Mouse (Mus musculus): Measurements from ENCODE around the gene Rhbg. TPM values are rescaled to one million over a fixed set of nuclear protein-coding genes. Genes with fewer than 3 reads are reported as not detected.

Rhbg gene
- polyA plus RNA-seq, 1 experiment from 2014 or later, result 0.48 TPM

GRCm38 (mm10) chr3:88208226-88208720, 46.2 kb downstream of the Rhbg start:
- H3K9ac ChIP-seq, result peak overlapping the region; percentile 96
- ATAC-seq (ENCODE audit: low FRiP score), result no peak
- H3K4me3 ChIP-seq (replicated peaks; ENCODE audit: low read length), result peak overlapping the region; percentile 68
- no peaks in the 10 kb centered on the region for H3K9me3 ChIP-seq (ENCODE audit: control insufficient read depth, low read length)
- H3K4me1 ChIP-seq (replicated peaks; ENCODE audit: control insufficient read depth, insufficient read depth, low read length), result peaks cover 54% of the 10 kb centered on the region
- H3K4me2 ChIP-seq (replicated peaks), result peak overlapping the region; percentile 94
- H3K27me3 ChIP-seq (ENCODE audit: control insufficient read depth, insufficient read depth, low read length), result peaks cover 22% of the 10 kb centered on the region
- peak; percentile 23 for DNase-seq (ENCODE audit: low spot score)
- H3K27ac ChIP-seq, result peak overlapping the region; percentile 98
- H3K36me3 ChIP-seq (replicated peaks; ENCODE audit: control insufficient read depth, insufficient read depth), result no peaks in the 10 kb centered on the region; the same call in none of the 2 replicates
- 2% methylated on average over 3 of the region's 3 CpGs for WGBS

GRCm38 (mm10) chr3:88207451-88208100, 46.9 kb downstream of the Rhbg start:
- Histone ChIP-seq H3K27me3 (ENCODE audit: control insufficient read depth, insufficient read depth, low read length) (peaks cover 22% of the 10 kb centered on the region), H3K9ac (peak overlapping the region; percentile 96), H3K27ac (peak overlapping the region; percentile 98), H3K4me3 (replicated peaks; ENCODE audit: low read length) (peak overlapping the region; percentile 68), H3K9me3 (ENCODE audit: control insufficient read depth, low read length) (no peaks in the 10 kb centered on the region), H3K4me1 (replicated peaks; ENCODE audit: control insufficient read depth, insufficient read depth, low read length) (peaks cover 60% of the 10 kb centered on the region), H3K4me2 (replicated peaks) (peak overlapping the region; percentile 94), H3K36me3 (replicated peaks; ENCODE audit: control insufficient read depth, insufficient read depth) (no peaks in the 10 kb centered on the region; the same call in none of the 2 replicates)
- DNase-seq (ENCODE audit: low spot score) (peak; percentile 52), ATAC-seq (ENCODE audit: low FRiP score) (no peak; the same call in 1 of the 2 replicates)
- 1% methylated on average over 14 of the region's 15 CpGs for WGBS

GRCm38 (mm10) chr3:88206901-88207371, 47.6 kb downstream of the Rhbg start:
- DNase-seq (ENCODE audit: low spot score) (peak; percentile 62), ATAC-seq (ENCODE audit: low FRiP score) (peak; percentile 15; the same call in 1 of the 2 replicates)
- Histone ChIP-seq H3K9me3 (ENCODE audit: control insufficient read depth, low read length) (no peaks in the 10 kb centered on the region), H3K27me3 (ENCODE audit: control insufficient read depth, insufficient read depth, low read length) (peaks cover 23% of the 10 kb centered on the region), H3K4me3 (replicated peaks; ENCODE audit: low read length) (peak overlapping the region; percentile 68), H3K9ac (peak overlapping the region; percentile 96), H3K36me3 (replicated peaks; ENCODE audit: control insufficient read depth, insufficient read depth) (no peaks in the 10 kb centered on the region; the same call in none of the 2 replicates), H3K4me2 (replicated peaks) (peak overlapping the region; percentile 94), H3K27ac (peak overlapping the region; percentile 98), H3K4me1 (replicated peaks; ENCODE audit: control insufficient read depth, insufficient read depth, low read length) (peaks cover 62% of the 10 kb centered on the region)
- WGBS, result 0% methylated on average over 14 of the region's 14 CpGs

- WGBS, result 1% methylated on average over 3 of the region's 3 CpGs
- no peaks in the 10 kb centered on the region for H3K9me3 ChIP-seq (ENCODE audit: control insufficient read depth, low read length)
- H3K27ac ChIP-seq, result peak overlapping the region; percentile 98
- peaks cover 60% of the 10 kb centered on the region for H3K4me1 ChIP-seq (replicated peaks; ENCODE audit: control insufficient read depth, insufficient read depth, low read length)
- H3K4me3 ChIP-seq (replicated peaks; ENCODE audit: low read length), result peak overlapping the region; percentile 68
- H3K36me3 ChIP-seq (replicated peaks; ENCODE audit: control insufficient read depth, insufficient read depth), result no peaks in the 10 kb centered on the region; the same call in none of the 2 replicates
- H3K4me2 ChIP-seq (replicated peaks), result peak overlapping the region; percentile 94
- H3K9ac ChIP-seq, result peak overlapping the region; percentile 96
- H3K27me3 ChIP-seq (ENCODE audit: control insufficient read depth, insufficient read depth, low read length), result peaks cover 28% of the 10 kb centered on the region
- ATAC-seq (ENCODE audit: low FRiP score) (peak; percentile 12; the same call in 1 of the 2 replicates), DNase-seq (ENCODE audit: low spot score) (peak; percentile 51)
Observed at GRCm38 (mm10) chr3:88206500-88206899, 48.0 kb downstream of the Rhbg start.

- peak overlapping the region; percentile 94 for H3K4me2 ChIP-seq (replicated peaks)
- peaks cover 28% of the 10 kb centered on the region for H3K27me3 ChIP-seq (ENCODE audit: control insufficient read depth, insufficient read depth, low read length)
- under 1% methylated on average over 8 of the region's 8 CpGs for WGBS
- H3K4me3 ChIP-seq (replicated peaks; ENCODE audit: low read length), result peak overlapping the region; percentile 68
- H3K9ac ChIP-seq, result peak overlapping the region; percentile 96
- peak; percentile 67 for ATAC-seq (ENCODE audit: low FRiP score)
- no peaks in the 10 kb centered on the region for H3K9me3 ChIP-seq (ENCODE audit: control insufficient read depth, low read length)
- peak overlapping the region; percentile 98 for H3K27ac ChIP-seq
- DNase-seq (ENCODE audit: low spot score), result peak; percentile 71
- H3K4me1 ChIP-seq (replicated peaks; ENCODE audit: control insufficient read depth, insufficient read depth, low read length), result peaks cover 61% of the 10 kb centered on the region
- no peaks in the 10 kb centered on the region; the same call in none of the 2 replicates for H3K36me3 ChIP-seq (replicated peaks; ENCODE audit: control insufficient read depth, insufficient read depth)
Observed at GRCm38 (mm10) chr3:88205563-88206491, 48.7 kb downstream of the Rhbg start.

- H3K9ac ChIP-seq, result peak overlapping the region; percentile 38
- WGBS, result 9% methylated on average over 4 of the region's 4 CpGs
- H3K36me3 ChIP-seq (replicated peaks; ENCODE audit: control insufficient read depth, insufficient read depth), result no peaks in the 10 kb centered on the region; the same call in 1 of the 2 replicates
- H3K4me3 ChIP-seq (replicated peaks; ENCODE audit: low read length), result no peak overlapping the region
- peak; percentile 41 for DNase-seq (ENCODE audit: low spot score)
- peak overlapping the region; percentile 94 for H3K4me2 ChIP-seq (replicated peaks)
- peaks cover 59% of the 10 kb centered on the region for H3K4me1 ChIP-seq (replicated peaks; ENCODE audit: control insufficient read depth, insufficient read depth, low read length)
- no peak for ATAC-seq (ENCODE audit: low FRiP score)
- H3K27ac ChIP-seq, result peak overlapping the region; percentile 98
- H3K9me3 ChIP-seq (ENCODE audit: control insufficient read depth, low read length), result no peaks in the 10 kb centered on the region
- peaks cover 24% of the 10 kb centered on the region for H3K27me3 ChIP-seq (ENCODE audit: control insufficient read depth, insufficient read depth, low read length)
Observed at GRCm38 (mm10) chr3:88205176-88205562, 49.3 kb downstream of the Rhbg start.

- H3K4me1 ChIP-seq (replicated peaks; ENCODE audit: control insufficient read depth, insufficient read depth, low read length), result peaks cover 55% of the 10 kb centered on the region
- ATAC-seq (ENCODE audit: low FRiP score) (no peak), DNase-seq (ENCODE audit: low spot score) (peak; percentile 51)
- peak overlapping the region; percentile 38 for H3K9ac ChIP-seq
- H3K9me3 ChIP-seq (ENCODE audit: control insufficient read depth, low read length), result no peaks in the 10 kb centered on the region
- H3K36me3 ChIP-seq (replicated peaks; ENCODE audit: control insufficient read depth, insufficient read depth), result no peaks in the 10 kb centered on the region; the same call in 1 of the 2 replicates
- no peak overlapping the region for H3K4me3 ChIP-seq (replicated peaks; ENCODE audit: low read length)
- H3K4me2 ChIP-seq (replicated peaks), result peak overlapping the region; percentile 94
- WGBS, result 15% methylated on average over 1 of the region's 1 CpGs
- peaks cover 24% of the 10 kb centered on the region for H3K27me3 ChIP-seq (ENCODE audit: control insufficient read depth, insufficient read depth, low read length)
- peak overlapping the region; percentile 98 for H3K27ac ChIP-seq
Observed at GRCm38 (mm10) chr3:88204751-88205150, 49.8 kb downstream of the Rhbg start.

GRCm38 (mm10) chr3:88203999-88204700, 50.4 kb downstream of the Rhbg start:
- no peaks in the 10 kb centered on the region for H3K9me3 ChIP-seq (ENCODE audit: control insufficient read depth, low read length)
- no peak for ATAC-seq (ENCODE audit: low FRiP score)
- no peaks in the 10 kb centered on the region for H3K36me3 ChIP-seq (replicated peaks; ENCODE audit: control insufficient read depth, insufficient read depth)
- peaks cover 30% of the 10 kb centered on the region for H3K27me3 ChIP-seq (ENCODE audit: control insufficient read depth, insufficient read depth, low read length)
- peak overlapping the region; percentile 98 for H3K27ac ChIP-seq
- no peak for DNase-seq (ENCODE audit: low spot score)
- H3K4me1 ChIP-seq (replicated peaks; ENCODE audit: control insufficient read depth, insufficient read depth, low read length), result peaks cover 60% of the 10 kb centered on the region
- 7% methylated on average over 7 of the region's 7 CpGs for WGBS
- H3K9ac ChIP-seq, result peak overlapping the region; percentile 38
- H3K4me3 ChIP-seq (replicated peaks; ENCODE audit: low read length), result no peak overlapping the region
- peak overlapping the region; percentile 94 for H3K4me2 ChIP-seq (replicated peaks)
